Comparison of ENCODE assay signal across 8 mouse cellular contexts in genomic region chr12:4906951-4907906, GRCm38 (mm10). TPM values are rescaled to one million over a fixed set of nuclear protein-coding genes. Genes with fewer than 3 reads are reported as not detected.
DNase-seq lines count a peak whose midpoint lies in the region; ATAC-seq and TF ChIP-seq lines count a peak whose summit lies in the region.

Gene Ubxn2a (minus strand): TSS chr12:4907705.

- DNase-seq in Patski (ENCODE audit: low read depth, low spot score) = no peak
- DNase-seq in cerebellum, postnatal 14 days = peak; percentile 98 to 99
- peak; percentile 83 to 89 for DNase-seq in frontal cortex, postnatal 14 days (ENCODE audit: low spot score in 2 of 2)
- peak; percentile 90 to 94 for DNase-seq in layer of hippocampus, postnatal 25 days (ENCODE audit: extremely low spot score in 1 of 2, low spot score in 1 of 2)
- peak; percentile 94 for DNase-seq in lung, postnatal 25 days (ENCODE audit: low spot score)
- peak; percentile 96 for DNase-seq in retina, postnatal 1 day
- DNase-seq in urinary bladder, adult 18-20 months (ENCODE audit: low spot score in 2 of 2) = peak; percentile 88 to 93

- peak within 1 kb of the TSS; percentile 78 for H3K4me3 ChIP-seq in hindbrain, embryonic 13.5 days

- peak within 1 kb of the TSS; percentile 88 for H3K27ac ChIP-seq in hindbrain, embryonic 13.5 days

- no peaks in the 10 kb centered on the region for H3K9me3 ChIP-seq in hindbrain, embryonic 13.5 days

- ATAC-seq in Patski = peak; percentile 73
- peak; percentile 95 for ATAC-seq in hindbrain, embryonic 13.5 days (ENCODE audit: low FRiP score)

- in situ Hi-C loops in Patski (cut with MboI; ENCODE audit: low pct_unique_long_range_greater_than_20kb) = no loop called here

- no peaks in the 10 kb centered on the region for H3K27me3 ChIP-seq in Patski
- no peaks in the 10 kb centered on the region for H3K27me3 ChIP-seq in hindbrain, embryonic 13.5 days

- H3K4me1 ChIP-seq in hindbrain, embryonic 13.5 days (replicated peaks) = peaks cover 7% of the 10 kb centered on the region

- H3K4me2 ChIP-seq in hindbrain, embryonic 13.5 days = peak within 1 kb of the TSS; percentile 64

- CTCF ChIA-PET in Patski (lab: Charles Lee) = no interaction called here

- no peak for TF ChIP-seq CTCF in Patski (IDR thresholded peaks at IDR 0.05)

- POLR2A ChIA-PET in Patski (lab: Charles Lee) = interaction anchor here (1.3 kb wide), 1 partner anchor 19 kb away, joined by 4 read pairs; no protein-coding TSS in a partner anchor

- under 1% methylated on average over 114 of the region's 125 CpGs for WGBS in hindbrain, embryonic 13.5 days

- peak within 1 kb of the TSS; percentile 88 for H3K9ac ChIP-seq in hindbrain, embryonic 13.5 days

- peaks cover 5% of the 10 kb centered on the region; the same call in 1 of the 2 replicates for H3K36me3 ChIP-seq in hindbrain, embryonic 13.5 days

RNA-seq across cellular contexts. Expression of gene Ubxn2a, which starts in this region (rescaled TPM):
- polyA plus RNA-seq in Patski (2021) = 27.7 TPM
- polyA plus RNA-seq in hindbrain, embryonic 13.5 days (2015; fragmentation: Nextera tagmentation; extraction: Ambion mirVana) = 41.4 and 42.7 TPM in 2 replicates
- total RNA-seq in layer of hippocampus, postnatal 25 days (2021) = 10 to 100 TPM; 39.9 to 42.2 TPM
